Mouse (Mus musculus): ENCODE results near the gene Glce.

DNA sequence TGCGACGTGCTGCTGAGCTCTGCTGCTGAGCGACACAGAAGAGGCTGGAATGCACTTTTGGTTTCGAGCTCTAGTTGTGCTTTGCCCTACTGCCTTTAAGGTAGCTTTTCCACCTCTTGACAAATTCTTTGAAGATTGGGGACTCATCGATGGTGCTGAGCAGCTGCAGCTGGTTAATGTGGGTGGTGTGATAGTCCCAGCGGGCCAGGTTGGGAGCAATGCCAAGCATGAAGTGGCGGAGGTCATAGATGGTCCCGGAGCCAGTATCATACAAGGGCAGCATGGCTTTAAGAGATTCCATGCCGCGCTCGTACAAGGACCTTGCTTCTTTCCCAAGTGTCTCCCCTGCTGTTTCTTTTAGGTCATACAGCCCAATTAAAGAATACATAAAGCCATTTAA is 62.5 kb downstream of the Glce start:
- TF ChIP-seq GATA1 (IDR thresholded peaks at IDR 0.05; ENCODE audit: low read length) = no peak
- TF ChIP-seq TAL1 (IDR thresholded peaks at IDR 0.05; ENCODE audit: low read length) = no peak

Measured in erythroblast, embryonic 14.5 days (primary cell).